Mouse (Mus musculus) naive thymus-derived CD4-positive, alpha-beta T cell, adult 2 months (primary cell): Measurements from ENCODE around the gene Gm35549.

Experiments used
- DNase-seq: peaks from one replicate; pipeline ENCODE4 v3.0.0-alpha.2; 2011; ENCODE audit warnings: low read depth

The Gm35549 gene

GRCm38 (mm10) chr9:122823374-122824017, 20.3 kb downstream of the Gm35549 start:
- no peak for DNase-seq

DNA sequence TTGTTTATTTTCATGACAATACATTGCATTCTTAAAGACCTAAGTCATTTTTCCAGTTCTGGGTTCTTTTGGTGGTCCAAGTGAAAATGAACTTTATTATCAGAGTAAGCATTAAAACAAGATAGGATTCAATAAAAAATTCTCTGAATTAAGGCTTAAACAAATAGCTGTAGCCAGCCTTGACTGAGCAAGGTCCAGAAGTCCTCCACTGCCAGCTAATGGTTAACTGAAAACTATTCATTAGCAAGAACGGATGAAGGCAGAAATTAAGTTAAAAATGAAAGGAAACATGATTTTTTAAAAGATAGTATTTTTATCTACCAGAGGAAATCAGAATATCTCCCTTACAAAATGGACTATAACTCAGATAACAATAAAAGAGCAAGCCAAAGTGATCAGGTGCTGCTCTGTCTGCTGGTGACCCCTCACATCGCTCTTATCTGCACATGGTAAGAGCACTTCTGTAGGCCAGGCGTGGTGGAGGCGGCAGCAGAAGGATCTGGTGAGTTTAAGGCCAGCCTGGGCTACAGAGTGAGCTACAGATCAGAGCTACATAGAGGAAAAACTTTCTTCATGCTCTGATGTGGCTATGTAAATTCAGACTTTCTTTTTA, 28.5 kb downstream of the Gm35549 start:
- no peak for DNase-seq

- no peak for DNase-seq
These were observed 29.1 kb downstream of the Gm35549 start for GRCm38 (mm10) chr9:122814775-122815174.

DNA sequence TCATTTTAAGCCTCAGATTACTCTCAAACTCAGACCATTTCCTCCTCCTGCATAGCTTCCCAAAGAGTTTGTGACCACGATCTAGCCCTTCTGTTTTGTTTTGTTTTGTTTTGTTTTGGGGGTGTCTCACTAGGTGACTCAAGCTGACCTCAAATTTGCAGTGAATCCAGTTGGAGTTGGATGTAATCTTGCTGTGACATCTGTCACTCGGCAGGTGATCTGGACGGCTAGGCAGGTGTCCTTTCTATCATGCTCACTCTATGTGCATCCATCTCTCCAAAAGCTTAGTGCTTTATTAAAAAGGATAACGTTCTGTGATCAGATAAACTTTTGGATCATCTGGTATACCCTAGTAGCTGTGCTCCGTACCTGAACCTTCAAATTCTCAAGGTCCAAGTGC, 31.4 kb downstream of the Gm35549 start:
- no peak for DNase-seq

- no peak for DNase-seq
These were observed 33.6 kb downstream of the Gm35549 start for GRCm38 (mm10) chr9:122810212-122810611.

GRCm38 (mm10) chr9:122807186-122807585, 36.6 kb downstream of the Gm35549 start:
- no peak for DNase-seq

- no peak for DNase-seq
These were observed 37.9 kb downstream of the Gm35549 start for GRCm38 (mm10) chr9:122805845-122806341.

DNA sequence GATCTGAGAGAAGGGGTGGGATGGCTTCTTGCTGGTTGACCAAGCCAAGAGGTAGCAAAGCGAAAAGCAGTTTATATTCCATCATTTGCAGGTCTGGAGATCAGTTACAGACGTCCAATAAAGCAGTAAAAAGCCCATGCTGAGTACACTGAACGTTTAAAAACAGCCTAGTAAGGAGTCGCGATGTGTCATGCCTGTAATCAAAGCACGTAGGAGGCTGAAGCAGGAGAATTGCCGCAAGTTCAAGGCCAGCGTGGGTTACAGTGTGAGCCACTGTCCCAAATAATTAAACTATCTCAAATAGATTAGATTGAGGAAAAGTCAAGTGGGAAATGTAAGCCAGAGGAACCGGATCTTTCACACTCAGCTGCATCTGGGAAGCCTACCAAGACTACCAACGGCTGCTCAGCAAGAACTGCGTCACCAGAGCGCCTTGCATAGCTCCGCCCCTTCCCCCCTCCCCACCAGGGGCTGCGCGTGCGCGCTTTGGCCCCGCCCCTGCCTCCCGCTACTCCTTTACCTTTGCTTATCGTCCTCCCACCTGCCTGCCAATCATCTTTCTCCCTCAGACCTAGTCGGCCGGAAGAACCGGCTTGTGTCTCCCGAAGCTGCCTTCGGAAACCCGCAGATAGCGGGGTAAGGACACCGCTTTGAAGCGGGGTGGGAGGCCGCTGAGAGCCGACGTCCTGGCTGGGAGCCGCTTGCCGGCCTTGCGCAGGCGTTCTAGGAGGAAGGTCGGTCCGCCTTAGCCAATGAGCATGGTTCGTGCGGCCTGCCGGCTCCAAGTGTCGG, 38.6 kb downstream of the Gm35549 start, which contains the start of gene Tcaim:
TSS of gene Tcaim (plus strand) at position 487 of the 792 bp plus-strand sequence.
- peak; percentile 97 for DNase-seq

- DNase-seq: no peak
These were observed 57.3 kb downstream of the Gm35549 start for GRCm38 (mm10) chr9:122786534-122786933.

GRCm38 (mm10) chr9:122785231-122785630, 58.6 kb downstream of the Gm35549 start:
- DNase-seq: no peak
